Mouse (Mus musculus): ENCODE measurements around the gene Adam22. TPM values are rescaled to one million over a fixed set of nuclear protein-coding genes. Genes with fewer than 3 reads are reported as not detected.

The Adam22 gene
- polyA plus RNA-seq, 1 experiment, result 98.1 TPM

DNA sequence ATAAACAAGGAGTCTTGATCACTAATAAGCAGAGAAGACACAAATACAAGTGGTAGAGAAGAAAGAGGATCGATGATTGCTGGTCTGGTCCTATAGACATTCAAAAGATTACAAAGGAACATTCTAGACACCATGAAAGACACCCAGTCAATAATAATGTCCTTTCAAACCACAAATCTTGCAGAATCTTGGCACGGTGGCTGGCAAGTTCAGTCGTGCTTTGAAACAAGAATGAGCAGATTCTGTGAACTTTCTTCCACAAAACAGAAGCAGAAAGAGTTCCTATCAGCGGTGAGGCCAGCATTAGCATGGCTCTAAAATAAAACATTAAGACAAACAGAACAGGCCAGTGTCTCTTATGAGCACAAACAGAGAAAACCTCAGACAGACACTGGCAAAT lies 5.5 kb upstream of the Adam22 start:
- 73% methylated on average over 4 of the region's 4 CpGs for WGBS
- no peak for DNase-seq
- no peak overlapping the region for H3K4me3 ChIP-seq (replicated peaks; ENCODE audit: insufficient read depth, low read depth, low read length)
- no peak overlapping the region for H3K27ac ChIP-seq (ENCODE audit: insufficient read depth, low read length)
- H3K4me1 ChIP-seq (ENCODE audit: control insufficient read depth, insufficient read depth, low read length), result no peaks in the 10 kb centered on the region
- TF ChIP-seq POLR2A (IDR thresholded peaks at IDR 0.05; ENCODE audit: borderline replicate concordance, insufficient read depth, low read length) (no peak), CTCF (IDR thresholded peaks at IDR 0.05; ENCODE audit: borderline replicate concordance, insufficient read depth, low read depth, low read length) (no peak)
- no peaks in the 10 kb centered on the region for H3K27me3 ChIP-seq (ENCODE audit: control insufficient read depth, insufficient read depth, low read length)

GRCm38 (mm10) chr5:8368781-8369180 lies 821 bp upstream of the Adam22 start:
- DNase-seq, result no peak
- peaks cover 12% of the 10 kb centered on the region; the same call in 1 of the 2 replicates for H3K4me1 ChIP-seq (ENCODE audit: control insufficient read depth, insufficient read depth, low read length)
- H3K27me3 ChIP-seq (ENCODE audit: control insufficient read depth, insufficient read depth, low read length), result no peaks in the 10 kb centered on the region
- TF ChIP-seq POLR2A (IDR thresholded peaks at IDR 0.05; ENCODE audit: borderline replicate concordance, insufficient read depth, low read length), result no peak
- TF ChIP-seq CTCF (IDR thresholded peaks at IDR 0.05; ENCODE audit: borderline replicate concordance, insufficient read depth, low read depth, low read length), result no peak
- H3K4me3 ChIP-seq (replicated peaks; ENCODE audit: insufficient read depth, low read depth, low read length), result no peak overlapping the region
- no peak overlapping the region for H3K27ac ChIP-seq (ENCODE audit: insufficient read depth, low read length)
- WGBS, result 90% methylated on average over 5 of the region's 5 CpGs

DNA sequence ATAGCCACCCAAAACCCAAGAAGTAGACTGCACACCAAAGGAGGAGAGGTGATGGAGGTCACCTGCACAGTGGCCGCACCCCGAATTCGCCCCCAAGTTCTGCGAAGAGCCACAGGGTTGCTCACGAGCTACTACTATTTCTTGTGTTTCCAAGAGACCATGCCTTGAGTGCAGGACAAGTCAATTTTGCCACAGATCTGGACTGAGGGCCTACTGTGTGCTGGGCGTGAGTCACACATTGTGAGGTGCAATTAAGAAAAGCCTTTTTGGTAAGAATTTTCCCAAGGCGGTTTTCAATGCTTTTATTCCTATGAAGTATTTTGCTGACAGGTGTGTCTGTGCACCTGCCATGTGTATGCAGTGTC lies 350 bp upstream of the Adam22 start:
- no peak for TF ChIP-seq POLR2A (IDR thresholded peaks at IDR 0.05; ENCODE audit: borderline replicate concordance, insufficient read depth, low read length)
- no peak for TF ChIP-seq CTCF (IDR thresholded peaks at IDR 0.05; ENCODE audit: borderline replicate concordance, insufficient read depth, low read depth, low read length)
- Histone ChIP-seq H3K4me1 (ENCODE audit: control insufficient read depth, insufficient read depth, low read length) (peaks cover 12% of the 10 kb centered on the region; the same call in 1 of the 2 replicates), H3K27ac (ENCODE audit: insufficient read depth, low read length) (0 out of 2 replicates have a peak overlapping the region, but pooled peaks have one; percentile 3), H3K27me3 (ENCODE audit: control insufficient read depth, insufficient read depth, low read length) (no peaks in the 10 kb centered on the region), H3K4me3 (replicated peaks; ENCODE audit: insufficient read depth, low read depth, low read length) (peak overlapping the region; percentile 97)
- WGBS, result 34% methylated on average over 7 of the region's 7 CpGs
- DNase-seq, result no peak

GRCm38 (mm10) chr5:8366771-8367613 lies 968 bp downstream of the Adam22 start:
- Histone ChIP-seq H3K27me3 (ENCODE audit: control insufficient read depth, insufficient read depth, low read length) (no peaks in the 10 kb centered on the region), H3K4me3 (replicated peaks; ENCODE audit: insufficient read depth, low read depth, low read length) (peak overlapping the region; percentile 97), H3K4me1 (ENCODE audit: control insufficient read depth, insufficient read depth, low read length) (peaks cover 12% of the 10 kb centered on the region; the same call in 1 of the 2 replicates), H3K27ac (ENCODE audit: insufficient read depth, low read length) (peak overlapping the region; percentile 85)
- peak; percentile 74 for DNase-seq
- TF ChIP-seq POLR2A (IDR thresholded peaks at IDR 0.05; ENCODE audit: borderline replicate concordance, insufficient read depth, low read length) (no peak), CTCF (IDR thresholded peaks at IDR 0.05; ENCODE audit: borderline replicate concordance, insufficient read depth, low read depth, low read length) (no peak)
- under 1% methylated on average over 25 of the region's 25 CpGs for WGBS

DNA sequence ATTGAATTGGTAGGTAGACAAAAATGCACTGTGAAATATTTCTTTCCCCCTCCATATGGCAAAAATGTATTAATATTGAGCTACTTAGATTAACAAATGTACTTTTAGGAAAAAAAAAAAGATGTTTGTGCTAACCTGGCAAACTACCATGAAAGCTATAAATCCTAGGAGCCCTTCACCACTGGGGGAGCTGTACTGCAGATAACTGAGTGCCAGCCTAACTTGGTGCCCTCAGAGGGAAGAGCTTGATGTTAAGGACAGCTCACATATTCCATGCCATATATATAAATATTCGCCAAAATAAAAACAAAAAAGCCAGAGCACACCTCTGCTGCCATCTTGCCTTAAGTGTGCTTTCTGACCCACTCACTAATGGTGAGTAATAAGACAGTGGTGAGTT lies 5.6 kb downstream of the Adam22 start:
- H3K4me1 ChIP-seq (ENCODE audit: control insufficient read depth, insufficient read depth, low read length), result peaks cover 22% of the 10 kb centered on the region; the same call in 1 of the 2 replicates
- DNase-seq, result peak in 1 of 2 experiments; percentile 47
- TF ChIP-seq POLR2A (IDR thresholded peaks at IDR 0.05; ENCODE audit: borderline replicate concordance, insufficient read depth, low read length) (no peak), CTCF (IDR thresholded peaks at IDR 0.05; ENCODE audit: borderline replicate concordance, insufficient read depth, low read depth, low read length) (peak; percentile 38; the same call in 1 of the 2 replicates)
- no peaks in the 10 kb centered on the region for H3K27me3 ChIP-seq (ENCODE audit: control insufficient read depth, insufficient read depth, low read length)
- no peak overlapping the region for H3K4me3 ChIP-seq (replicated peaks; ENCODE audit: insufficient read depth, low read depth, low read length)
- 77% methylated on average over 1 of the region's 1 CpGs for WGBS
- no peak overlapping the region for H3K27ac ChIP-seq (ENCODE audit: insufficient read depth, low read length)

DNA sequence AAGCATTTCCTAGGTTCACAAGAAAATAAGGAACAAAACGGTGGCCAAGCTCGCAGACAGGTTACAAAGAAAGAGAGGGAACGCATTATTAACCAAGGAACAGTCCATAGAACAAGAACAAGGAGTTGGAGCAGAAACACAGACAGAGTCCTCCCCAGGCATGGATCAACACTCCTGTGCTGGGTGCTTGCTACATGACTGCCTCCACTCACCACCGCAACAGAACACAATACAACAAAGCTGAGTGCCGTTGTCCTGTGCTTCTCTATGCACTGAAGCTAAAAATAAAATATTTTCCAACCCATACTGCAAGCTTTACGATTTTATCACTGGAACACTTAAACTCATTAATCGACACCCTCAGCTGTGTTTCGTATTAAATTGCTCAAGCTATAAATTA lies 10.3 kb downstream of the Adam22 start:
- 75% methylated on average over 8 of the region's 8 CpGs for WGBS
- no peak overlapping the region for H3K4me3 ChIP-seq (replicated peaks; ENCODE audit: insufficient read depth, low read depth, low read length)
- TF ChIP-seq POLR2A (IDR thresholded peaks at IDR 0.05; ENCODE audit: borderline replicate concordance, insufficient read depth, low read length) (no peak), CTCF (IDR thresholded peaks at IDR 0.05; ENCODE audit: borderline replicate concordance, insufficient read depth, low read depth, low read length) (no peak)
- peaks cover 19% of the 10 kb centered on the region for H3K4me1 ChIP-seq (ENCODE audit: control insufficient read depth, insufficient read depth, low read length)
- DNase-seq, result no peak
- no peak overlapping the region for H3K27ac ChIP-seq (ENCODE audit: insufficient read depth, low read length)
- H3K27me3 ChIP-seq (ENCODE audit: control insufficient read depth, insufficient read depth, low read length), result no peaks in the 10 kb centered on the region

DNA sequence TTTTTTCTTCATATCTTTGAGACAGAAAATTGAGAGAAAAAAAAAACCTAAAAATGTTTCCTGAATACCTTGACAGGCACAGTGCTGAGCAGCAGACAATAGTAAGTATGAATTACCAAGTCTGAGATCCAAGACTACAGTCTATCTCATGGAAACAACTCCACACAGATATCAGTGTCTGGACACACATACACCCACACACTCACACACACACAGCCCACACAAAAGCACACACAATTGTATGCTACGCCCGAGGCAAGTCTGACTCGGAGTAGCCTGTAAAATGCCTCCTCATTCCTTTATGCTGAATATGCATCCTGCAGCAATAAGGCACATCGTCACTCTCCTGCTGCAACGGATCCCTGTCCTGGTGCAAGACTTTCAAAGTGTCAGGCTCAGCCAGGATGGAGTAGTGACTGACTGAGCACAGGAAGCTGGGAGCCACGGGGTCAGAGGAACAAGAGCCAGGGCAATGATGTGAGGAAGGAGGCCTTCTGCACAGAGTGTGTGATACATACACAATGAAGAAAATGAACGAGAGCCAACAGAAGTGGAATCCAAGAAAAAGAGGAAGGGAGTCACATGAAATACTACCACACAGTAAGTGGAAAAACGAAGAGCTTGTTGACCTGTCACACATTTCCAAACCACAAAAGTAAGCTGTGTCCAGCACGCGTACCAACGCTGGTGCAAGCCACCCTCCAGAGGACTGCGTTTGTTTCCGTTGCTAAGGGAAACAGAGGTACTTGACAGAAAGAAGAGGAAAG lies 10.9 kb downstream of the Adam22 start:
- Histone ChIP-seq H3K4me3 (replicated peaks; ENCODE audit: insufficient read depth, low read depth, low read length) (no peak overlapping the region), H3K27me3 (ENCODE audit: control insufficient read depth, insufficient read depth, low read length) (no peaks in the 10 kb centered on the region), H3K4me1 (ENCODE audit: control insufficient read depth, insufficient read depth, low read length) (peaks cover 25% of the 10 kb centered on the region), H3K27ac (ENCODE audit: insufficient read depth, low read length) (no peak overlapping the region)
- TF ChIP-seq CTCF (IDR thresholded peaks at IDR 0.05; ENCODE audit: borderline replicate concordance, insufficient read depth, low read depth, low read length) (no peak), POLR2A (IDR thresholded peaks at IDR 0.05; ENCODE audit: borderline replicate concordance, insufficient read depth, low read length) (no peak)
- DNase-seq, result peak in 1 of 2 experiments; percentile 36
- 31% methylated on average over 13 of the region's 13 CpGs for WGBS

Data from cerebellum, adult 2 months (tissue).